Mouse (Mus musculus): ENCODE measurements around the gene Gm44965.

DNA sequence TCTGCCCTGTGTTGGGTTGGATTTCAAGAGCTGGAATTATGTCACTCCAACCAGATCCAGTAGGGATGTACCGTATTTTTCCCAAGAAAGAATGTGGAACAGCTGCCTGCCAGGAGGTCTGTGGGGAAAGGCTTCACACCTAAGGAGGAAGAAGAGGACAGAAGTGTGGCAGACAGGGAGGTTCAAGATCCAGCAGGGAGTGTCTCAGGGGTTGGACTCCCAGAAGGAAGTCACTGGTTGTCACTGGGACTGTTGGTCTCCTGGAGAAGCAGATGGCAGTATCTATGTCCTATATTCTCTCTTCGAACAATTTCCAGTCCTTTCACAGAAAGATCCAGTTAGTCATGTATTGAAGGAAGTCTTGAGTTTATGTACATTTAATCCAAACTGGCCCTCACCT is 53.9 kb downstream of the Gm44965 start:
- TF ChIP-seq CTCF (conservative IDR thresholded peaks at IDR 0.05; ENCODE audit: insufficient read depth, insufficient read length, low read depth, low read length) = no peak
- TF ChIP-seq POLR2A (IDR thresholded peaks at IDR 0.05; ENCODE audit: low read depth, low read length) = no peak
